Mouse (Mus musculus): ENCODE data around the gene Gabbr1.
A peak's percentile ranks its signal among the peaks of the same experiment; 100 is the strongest.

The Gabbr1 gene

DNA sequence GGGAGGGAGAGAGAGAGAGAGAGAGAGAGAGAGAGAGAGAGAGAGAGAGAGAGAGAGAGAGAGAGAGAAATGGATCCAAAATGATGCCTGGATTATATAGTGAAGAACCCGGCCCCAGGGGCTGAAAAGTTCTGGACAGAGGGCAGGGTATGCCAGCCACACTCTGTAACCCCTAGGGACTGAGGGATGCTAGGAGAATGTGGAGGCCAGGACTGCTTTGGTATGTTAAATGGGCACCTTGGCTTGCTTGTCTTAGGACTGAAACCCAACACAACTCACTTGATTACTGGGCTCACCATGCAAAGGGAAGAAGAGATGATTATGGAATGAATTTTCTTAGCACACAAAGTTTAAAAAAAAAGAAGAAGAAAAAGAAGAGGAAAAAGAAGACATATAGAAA, 32.4 kb downstream of the Gabbr1 start:
- DNase-seq (ENCODE audit: low read depth) = no peak

DNA sequence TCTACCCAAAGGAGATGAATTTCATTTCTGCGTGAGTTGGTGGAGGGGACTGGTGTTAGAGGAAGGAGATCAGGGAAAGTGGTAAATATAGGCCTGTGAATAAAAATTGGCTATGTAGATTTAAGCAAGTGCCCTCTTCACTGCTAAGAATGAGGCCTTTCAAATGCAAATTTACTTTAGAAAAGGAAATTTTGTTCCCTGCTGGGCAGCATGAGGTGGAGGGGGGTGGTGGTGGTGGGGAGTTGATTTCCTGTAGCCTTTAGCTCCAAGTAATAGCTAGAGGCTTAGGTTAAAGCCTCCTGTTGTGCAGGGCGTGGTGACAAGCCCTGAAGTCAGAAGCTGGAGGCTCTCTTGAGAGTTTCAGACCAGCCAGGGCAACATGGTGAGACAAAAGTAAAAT, 33.2 kb downstream of the Gabbr1 start:
- DNase-seq (ENCODE audit: low read depth) = no peak

GRCm38 (mm10) chr17:37080119-37080518, 34.4 kb downstream of the Gabbr1 start:
- DNase-seq (ENCODE audit: low read depth) = no peak

GRCm38 (mm10) chr17:37081659-37082058, 35.9 kb downstream of the Gabbr1 start:
- no peak for DNase-seq (ENCODE audit: low read depth)

DNA sequence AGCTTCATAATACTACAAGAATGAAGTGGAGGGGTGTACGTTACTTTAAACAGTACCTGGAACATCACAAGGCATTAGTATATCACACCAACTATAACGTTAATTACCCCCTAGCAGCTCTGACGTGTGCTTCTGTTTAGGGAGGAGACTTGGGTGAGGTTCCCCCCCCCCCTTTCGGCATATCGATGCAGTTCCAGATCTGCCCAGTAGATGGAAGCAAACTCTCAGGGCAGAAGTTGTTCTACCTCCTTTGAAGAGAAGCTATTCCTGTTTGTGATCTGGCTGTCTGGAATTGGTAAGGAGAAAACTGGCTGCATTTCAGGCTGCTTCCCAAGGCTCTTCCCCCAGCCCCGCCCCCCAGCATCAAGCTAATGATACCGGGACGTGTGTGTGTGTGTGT, 37.6 kb downstream of the Gabbr1 start:
- DNase-seq (ENCODE audit: low read depth) = peak; percentile 41

DNA sequence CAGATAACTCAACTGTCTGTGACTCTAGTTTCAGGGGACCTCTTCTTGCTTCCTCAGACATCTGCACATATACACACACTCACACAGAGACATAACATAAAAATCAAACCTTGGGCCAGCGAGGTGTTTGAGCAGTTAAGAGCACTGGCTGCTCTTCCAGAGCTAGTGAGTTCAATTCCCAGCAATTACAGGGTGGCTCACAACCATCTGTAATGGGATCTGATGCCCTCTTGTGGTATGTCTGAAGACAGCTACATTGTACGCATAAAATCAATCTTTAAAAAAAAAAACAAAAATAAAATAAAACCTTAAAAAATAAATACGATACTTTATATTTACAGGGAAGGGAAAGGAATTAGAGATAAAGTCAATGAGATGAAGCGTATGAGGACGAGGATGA, 38.9 kb downstream of the Gabbr1 start:
- DNase-seq (ENCODE audit: low read depth) = no peak

DNA sequence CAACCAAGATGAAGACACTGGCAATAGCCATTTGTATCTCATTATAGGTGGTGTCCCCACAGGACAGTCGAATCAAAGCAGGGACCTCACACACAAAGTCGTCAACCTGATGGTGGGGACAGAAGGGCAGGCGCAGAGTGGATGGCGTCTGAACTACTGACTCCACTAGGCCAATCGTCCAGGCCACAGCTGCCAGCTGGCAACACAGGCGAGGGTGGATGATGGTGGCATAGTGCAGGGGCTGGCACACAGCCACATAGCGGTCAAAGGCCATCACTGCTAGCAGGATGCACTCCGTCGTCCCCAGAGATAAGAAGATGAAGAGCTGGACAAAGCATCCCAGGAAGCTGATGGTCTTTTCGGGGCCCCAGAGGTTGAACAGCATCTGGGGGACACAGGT, 39.8 kb downstream of the Gabbr1 start:
- DNase-seq (ENCODE audit: low read depth) = no peak

DNA sequence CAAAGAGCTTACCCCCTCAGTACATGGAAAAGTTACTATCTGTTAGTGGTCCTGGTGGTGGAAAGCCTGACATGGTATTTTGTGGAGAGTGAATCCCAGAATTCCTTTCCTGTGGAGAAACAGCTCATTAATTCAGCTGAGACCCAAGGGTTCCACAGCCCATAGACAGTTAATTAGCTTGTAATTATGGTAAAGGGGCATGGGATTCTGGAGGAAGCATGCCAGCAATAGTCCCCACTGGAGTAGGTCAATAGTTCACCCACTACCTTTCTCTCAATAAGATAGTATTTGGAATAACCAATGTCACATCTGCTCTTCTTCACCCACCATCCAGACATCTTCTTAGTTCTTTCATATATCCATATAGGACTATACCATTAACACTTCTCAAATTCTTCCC, 42.6 kb downstream of the Gabbr1 start, which contains the start of gene Olfr90:
Gene Olfr90 (minus strand): TSS at position 101 of the 400 bp plus-strand sequence.
- DNase-seq (ENCODE audit: low read depth) = no peak

- DNase-seq (ENCODE audit: low read depth) = no peak
Observed at GRCm38 (mm10) chr17:37092198-37092597, 46.4 kb downstream of the Gabbr1 start.

DNA sequence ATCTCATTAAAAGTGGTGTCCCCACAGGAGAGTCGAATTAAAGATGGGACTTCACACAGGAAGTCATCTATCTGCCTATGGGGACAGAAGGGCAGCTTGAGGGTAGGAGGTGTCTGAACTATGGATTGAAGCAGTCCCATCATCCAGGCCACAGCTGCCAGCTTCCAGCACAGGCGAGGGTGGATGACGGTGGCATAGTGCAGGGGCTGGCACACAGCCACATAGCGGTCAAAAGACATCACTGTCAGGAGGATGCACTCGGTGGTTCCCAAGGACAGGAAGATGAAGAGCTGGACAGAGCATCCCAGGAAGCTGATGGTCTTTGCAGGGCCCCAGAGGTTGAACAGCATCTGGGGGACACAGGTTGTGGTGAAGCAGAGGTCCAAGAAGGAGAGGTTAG, 47.5 kb downstream of the Gabbr1 start:
- DNase-seq (ENCODE audit: low read depth) = no peak

GRCm38 (mm10) chr17:37098178-37098577, 52.4 kb downstream of the Gabbr1 start, which contains the start of gene Olfr91:
TSS of gene Olfr91 (minus strand) at chr17:37098278.
- DNase-seq (ENCODE audit: low read depth) = no peak

- no peak for DNase-seq (ENCODE audit: low read depth)
Observed at GRCm38 (mm10) chr17:37119988-37120387, 74.2 kb downstream of the Gabbr1 start, which contains the start of gene Olfr92. TSS of gene Olfr92 (minus strand) at chr17:37120088.
